Mouse (Mus musculus): Measurements from ENCODE around the gene Mrpl34.
A peak's percentile ranks its signal among the peaks of the same experiment; 100 is the strongest.

Mrpl34 gene

DNA sequence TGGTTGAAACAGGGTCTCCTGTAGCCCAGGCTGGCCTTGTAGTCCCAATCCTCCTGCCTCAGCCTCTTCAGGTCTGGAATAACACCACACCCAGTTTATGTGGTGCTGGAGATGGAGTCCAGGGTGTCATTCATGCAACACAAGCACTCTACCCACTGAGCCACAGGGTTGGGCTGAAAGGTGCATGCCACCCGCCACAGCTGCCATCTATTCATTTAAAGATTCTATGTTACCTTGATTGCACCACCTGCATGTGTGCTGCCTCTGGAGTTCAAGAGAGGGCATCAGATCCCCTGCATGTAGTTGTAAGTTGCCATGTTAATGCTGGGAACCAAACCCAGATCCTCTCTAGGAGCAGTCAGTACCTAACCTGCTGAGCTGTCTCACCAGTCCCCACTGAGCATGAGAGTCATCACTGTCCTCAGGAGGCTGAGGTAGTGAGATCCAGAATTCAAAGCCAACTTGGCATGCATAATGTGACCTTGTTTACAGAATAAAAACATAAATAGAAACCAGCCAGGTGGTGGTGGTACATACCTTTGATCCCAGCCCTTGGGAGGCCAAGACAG, 32.4 kb downstream of the Mrpl34 start:
- peak; percentile 24 for DNase-seq

DNA sequence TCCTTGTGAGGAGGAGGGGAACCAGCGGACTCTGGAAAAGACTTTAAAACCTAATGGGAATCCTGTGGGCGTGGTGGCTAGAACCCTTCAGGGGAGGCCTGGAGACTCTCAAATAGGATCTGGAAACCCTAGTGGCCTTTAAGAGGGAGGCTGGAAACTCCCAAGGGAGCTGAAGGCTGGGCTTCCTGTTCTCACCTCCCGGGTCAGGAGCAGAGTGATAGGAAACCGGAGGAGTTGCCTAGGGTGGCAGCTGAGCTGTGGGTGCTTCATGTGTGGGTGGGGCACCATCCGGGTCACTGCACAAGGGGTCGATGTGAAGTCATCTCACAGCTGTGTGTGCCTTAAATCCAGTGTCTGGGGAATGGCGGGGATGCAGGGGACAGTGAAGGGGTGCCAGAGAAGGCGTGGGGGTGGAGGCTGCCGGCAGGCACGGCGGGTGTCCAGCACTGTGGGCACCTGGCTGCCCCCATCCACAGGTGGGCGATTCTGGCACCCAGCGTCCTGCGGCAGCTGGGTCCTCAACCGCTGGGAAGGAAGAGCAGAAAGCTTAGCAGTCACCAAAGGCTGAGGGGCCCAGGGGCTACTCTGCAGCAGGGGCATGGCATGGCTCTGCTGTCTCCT, 33.2 kb downstream of the Mrpl34 start:
- DNase-seq: peak; percentile 24

DNA sequence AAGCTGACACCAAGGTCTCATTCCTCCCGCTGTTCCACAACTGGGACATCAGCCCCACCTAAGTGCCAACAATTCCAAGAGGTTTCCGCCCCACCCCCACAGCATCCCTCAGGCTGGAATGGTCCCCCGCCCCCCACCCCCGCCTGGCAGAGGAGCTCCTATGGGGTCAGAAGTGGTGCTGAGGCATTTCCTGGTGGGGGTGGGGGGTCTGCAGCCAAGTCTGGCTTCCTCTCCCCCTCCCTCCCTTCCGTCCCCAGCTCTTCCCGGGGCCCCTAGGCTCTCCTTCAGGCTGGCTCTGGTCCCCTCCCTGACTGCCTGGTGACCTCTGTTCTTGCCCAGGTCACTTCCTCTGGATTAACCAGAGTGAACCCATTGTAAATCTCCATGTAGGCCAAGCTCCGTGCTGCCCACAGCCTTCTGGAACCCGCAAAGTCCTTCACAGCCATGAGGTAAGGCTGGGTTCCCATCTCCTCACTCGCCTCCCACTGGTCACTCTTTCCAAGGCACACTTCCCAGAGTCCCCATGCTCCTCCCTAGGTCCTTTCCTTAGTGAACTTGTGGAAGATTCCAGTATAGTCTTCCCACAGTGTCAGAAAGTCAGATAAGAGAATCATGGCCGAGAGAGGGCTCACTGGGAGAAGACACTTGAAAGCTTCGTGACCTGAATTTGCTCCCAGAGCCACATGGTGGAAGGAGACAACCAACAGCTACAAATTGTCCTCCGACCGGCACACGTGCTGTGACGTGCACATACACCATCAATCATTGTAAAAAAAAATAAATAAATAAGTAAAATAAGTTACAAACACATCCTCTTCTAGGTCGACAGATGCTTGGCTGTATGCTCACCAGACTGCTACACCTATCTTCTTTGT, 34.3 kb downstream of the Mrpl34 start:
- DNase-seq: no peak

DNA sequence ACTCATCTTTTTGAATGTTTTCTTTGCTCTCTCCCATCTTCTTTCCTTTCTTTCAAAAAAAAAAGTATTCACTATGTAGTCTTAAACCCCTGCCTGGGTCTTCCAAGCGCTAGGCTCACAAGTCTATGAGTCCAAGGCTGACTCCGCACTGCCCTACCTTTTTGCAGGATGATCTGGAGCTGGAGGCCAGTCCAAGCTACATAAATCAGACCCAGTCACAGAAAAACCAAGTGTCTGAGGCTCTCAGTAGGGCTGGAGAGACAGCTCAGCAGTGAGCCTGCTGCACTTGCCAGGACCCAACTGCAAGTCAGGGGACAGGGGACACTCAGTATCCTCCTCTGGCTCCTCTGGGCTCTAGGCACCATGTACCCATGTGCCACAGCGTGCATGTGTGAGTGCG, 39.6 kb downstream of the Mrpl34 start:
- no peak for DNase-seq

DNA sequence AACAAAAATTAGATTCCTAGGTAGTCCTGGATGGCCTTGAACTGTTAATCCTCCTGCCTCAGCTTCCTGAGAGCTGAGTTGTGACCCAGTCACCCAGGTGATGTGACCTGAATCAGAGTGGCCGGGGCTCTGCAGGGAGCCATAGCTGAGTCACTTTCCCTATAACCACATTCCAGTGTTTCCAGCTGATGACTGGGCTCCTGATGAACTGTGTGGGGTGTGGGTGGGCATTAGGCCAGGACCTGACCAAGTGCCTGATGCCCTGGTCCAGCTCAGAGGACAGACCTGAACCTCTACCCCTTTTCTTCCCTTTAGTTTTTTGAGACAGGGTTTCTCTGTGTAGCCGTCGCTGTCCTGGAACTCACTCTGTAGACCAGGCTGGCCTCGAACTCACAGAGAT, 40.6 kb downstream of the Mrpl34 start:
- no peak for DNase-seq

DNA sequence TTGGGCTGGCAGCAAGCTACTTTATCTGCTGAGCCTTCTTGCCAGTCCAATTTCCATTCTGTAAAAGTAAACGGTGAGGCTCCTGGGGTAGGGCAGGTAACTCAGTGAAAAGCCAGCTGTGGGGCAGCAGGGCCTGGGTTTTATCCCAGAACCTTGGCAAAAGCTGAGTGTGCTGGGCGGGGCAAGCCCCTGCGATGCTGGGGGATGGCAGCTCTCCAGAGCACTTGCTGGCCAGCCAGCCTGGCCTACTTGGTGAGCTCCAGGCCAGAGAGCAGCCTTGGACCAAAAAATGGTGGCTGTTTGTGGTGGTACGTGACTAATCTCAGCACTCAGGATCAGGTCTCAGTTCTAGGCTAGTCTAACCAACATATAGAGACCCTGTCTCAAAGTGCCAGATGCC, 41.2 kb downstream of the Mrpl34 start:
- no peak for DNase-seq

DNA sequence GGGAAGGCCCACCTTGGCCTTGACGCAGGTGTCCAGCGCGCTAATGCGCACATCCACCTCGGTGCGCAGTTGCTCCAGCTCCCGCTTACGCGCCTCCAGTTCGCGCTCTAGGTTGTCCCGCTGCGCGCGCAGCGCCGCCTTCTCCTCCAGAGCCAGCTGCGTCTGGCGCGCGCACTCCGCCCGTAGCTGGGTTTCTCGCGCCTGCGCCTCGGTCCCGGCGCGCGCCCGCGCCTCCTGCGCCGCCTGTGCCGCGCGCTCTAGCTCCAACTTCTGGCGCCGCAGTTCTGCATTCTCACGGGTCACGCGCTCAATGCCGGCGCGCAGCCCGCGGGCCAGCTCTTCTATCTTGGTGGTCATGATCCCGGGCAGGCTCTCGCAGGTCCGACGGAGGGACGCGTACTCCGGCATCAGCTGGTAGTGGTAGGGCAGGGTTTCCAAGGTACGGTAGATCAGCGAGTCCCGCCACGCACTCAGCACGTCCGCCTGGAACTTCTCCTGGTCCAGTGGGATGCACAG, 42.9 kb downstream of the Mrpl34 start:
- peak; percentile 82 for DNase-seq

DNA sequence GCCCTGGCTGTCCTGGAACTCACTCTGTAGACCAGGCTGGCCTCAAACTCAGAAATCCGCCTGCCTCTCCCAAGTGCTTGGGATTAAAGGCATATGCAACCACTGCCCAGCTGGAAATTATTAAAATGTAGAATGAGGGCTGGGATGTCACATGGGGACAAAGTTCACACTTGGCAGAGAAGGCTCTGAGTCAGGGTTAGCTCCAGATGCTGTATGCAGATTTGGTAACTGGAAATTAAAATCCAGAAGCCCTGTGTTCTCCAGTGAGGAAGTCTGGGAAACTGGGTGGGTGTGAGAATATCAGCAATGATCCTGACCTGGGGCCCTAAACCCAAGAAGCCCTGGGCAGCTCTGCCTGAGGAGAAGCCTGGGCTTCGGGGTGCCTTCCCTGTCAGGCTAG, 44.6 kb downstream of the Mrpl34 start:
- no peak for DNase-seq

DNA sequence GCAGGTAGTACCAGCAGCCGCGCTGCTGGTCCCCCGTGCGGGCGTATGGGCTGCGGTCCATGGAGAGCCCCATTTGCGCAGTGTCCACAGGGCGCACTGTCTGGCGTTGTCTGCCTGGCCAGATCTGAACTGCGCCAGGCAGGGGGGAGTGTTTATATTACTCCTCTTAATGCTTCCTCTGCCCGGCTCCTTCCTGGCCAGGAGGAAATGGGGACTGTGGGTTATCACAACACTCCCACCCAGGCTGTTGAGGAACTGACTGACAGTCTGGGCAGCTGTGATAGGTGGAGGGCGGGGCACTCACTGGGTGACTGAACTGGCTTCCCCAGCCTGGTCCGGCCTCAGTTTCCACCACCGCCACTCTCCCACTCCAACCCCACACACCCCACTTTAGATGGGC, 46.9 kb downstream of the Mrpl34 start, which contains the start of gene Plvap:
Gene Plvap (minus strand): TSS at position 109 of the 400 bp plus-strand sequence.
- no peak for DNase-seq

DNA sequence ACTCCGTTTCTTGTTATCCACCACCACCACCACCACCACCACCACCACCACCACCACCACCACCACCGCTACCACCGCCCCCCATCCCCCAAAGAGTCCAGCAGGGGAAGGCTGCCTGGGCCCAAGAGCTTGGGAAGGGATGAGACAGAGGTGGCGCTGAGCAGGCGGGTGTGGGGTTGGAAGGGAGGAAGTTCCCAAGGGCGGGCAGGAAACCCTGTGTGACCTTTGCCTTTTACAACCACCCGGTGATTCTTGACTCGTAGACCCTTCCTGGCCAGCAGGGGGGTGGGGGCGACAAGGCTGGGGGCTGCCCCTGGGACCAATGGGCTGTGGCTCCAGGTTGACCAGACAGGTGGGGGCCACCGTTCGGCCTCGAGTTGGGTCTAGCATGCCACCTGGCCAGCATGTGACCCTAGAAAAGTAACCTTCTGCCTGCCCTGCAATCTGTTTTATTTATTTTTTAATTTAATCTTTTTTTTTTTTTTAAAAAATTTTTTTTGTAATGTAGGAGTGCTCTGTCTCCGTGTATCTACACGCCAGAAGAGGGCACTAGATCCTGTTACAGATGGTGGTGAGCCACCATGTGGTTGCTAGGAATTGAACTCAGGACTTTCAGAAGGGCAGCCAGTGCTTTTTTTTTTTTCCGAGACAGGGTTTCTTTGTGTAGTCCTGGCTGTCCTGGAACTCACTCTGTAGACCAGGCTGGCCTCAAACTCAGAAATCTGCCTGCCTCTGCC, 48.4 kb downstream of the Mrpl34 start:
- no peak for DNase-seq

DNA sequence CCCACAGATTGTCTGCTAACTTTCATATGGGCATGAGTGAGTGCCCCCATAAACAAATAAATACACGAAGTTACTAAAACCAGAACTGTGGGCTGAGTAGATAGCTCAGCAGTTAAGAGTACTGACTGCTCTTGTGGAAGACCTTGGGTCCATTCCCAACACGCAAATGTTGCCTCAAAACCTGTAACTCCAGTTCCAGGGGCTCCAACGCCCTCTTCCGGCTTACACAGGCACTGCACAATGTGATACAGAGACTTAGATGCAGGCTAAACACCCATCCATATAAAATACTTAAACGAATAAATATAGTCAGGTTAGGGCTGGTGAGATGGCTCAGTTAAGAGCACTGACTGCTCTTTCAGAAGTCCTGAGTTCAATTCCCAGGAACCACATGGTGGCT, 50.3 kb downstream of the Mrpl34 start:
- no peak for DNase-seq
